In genomic region chr12:102653003-102653402, GRCm38 (mm10) we compare ENCODE assay signal across 9 mouse cellular contexts. TPM values are rescaled to one million over a fixed set of nuclear protein-coding genes. Genes with fewer than 3 reads are reported as not detected.
DNase-seq lines count a peak whose midpoint lies in the region; ATAC-seq and TF ChIP-seq lines count a peak whose summit lies in the region.
"Had no signal": no experiment of that assay in that cellular context is flagged by ENCODE, and none has a peak within 500 bp of the region (broad histone marks: within the 10 kb centered on the region; RNA-seq: fewer than 3 reads in every experiment).

No protein-coding gene starts in this region.

- TF ChIP-seq EP300 in lung, postnatal 0 days (IDR thresholded peaks at IDR 0.05) = no peak

- no peak for TF ChIP-seq CTCF in gastrocnemius, adult 2 months (IDR thresholded peaks at IDR 0.05)
- TF ChIP-seq CTCF in lung, postnatal 0 days (IDR thresholded peaks at IDR 0.05) = no peak

- 0 out of 2 replicates have a peak overlapping the region, but pooled peaks have one; percentile 35 for H3K27ac ChIP-seq in gastrocnemius, adult 2 months
- no peak overlapping the region for H3K27ac ChIP-seq in lung, postnatal 0 days (ENCODE audit: low read length)
- H3K27ac ChIP-seq: hindbrain, embryonic 12.5 days had no signal

- H3K4me1 ChIP-seq in lung, postnatal 0 days (ENCODE audit: insufficient read depth, low read depth, low read length) = peaks cover 10% of the 10 kb centered on the region; the same call in 1 of the 2 replicates

- no peak for DNase-seq in gastrocnemius, adult 2 months
- DNase-seq in gastrocnemius, postnatal 25 days = no peak
- DNase-seq in lung, postnatal 0 days (ENCODE audit: low spot score) = peak; percentile 40
- DNase-seq in lung, postnatal 4 days = no peak
- DNase-seq in fat pad, adult 2 months (ENCODE audit: extremely low read depth, low read depth, low spot score) = peak; percentile 11
- DNase-seq in kidney, postnatal 10 days = no peak
- DNase-seq in cerebellum, postnatal 36 days = no peak

- H3K9ac ChIP-seq in lung, postnatal 0 days (replicated peaks; ENCODE audit: low read depth) = no peak overlapping the region
- H3K9ac ChIP-seq: hindbrain, embryonic 12.5 days had no signal

- no peaks in the 10 kb centered on the region for H3K9me3 ChIP-seq in lung, postnatal 0 days (ENCODE audit: low read length)
- H3K9me3 ChIP-seq: hindbrain, embryonic 12.5 days had no signal

- H3K36me3 ChIP-seq in lung, postnatal 0 days (ENCODE audit: insufficient read depth, low read length) = no peaks in the 10 kb centered on the region
- H3K36me3 ChIP-seq: hindbrain, embryonic 12.5 days had no signal

- WGBS in lung, postnatal 0 days = 44% methylated on average over 6 of the region's 6 CpGs

- no peak overlapping the region for H3K4me3 ChIP-seq in gastrocnemius, adult 2 months
- H3K4me3 ChIP-seq in lung, postnatal 0 days (ENCODE audit: low read depth, low read length) = no peak overlapping the region
- H3K4me3 ChIP-seq: hindbrain, embryonic 12.5 days had no signal

- H3K27me3 ChIP-seq in lung, postnatal 0 days (replicated peaks; ENCODE audit: insufficient read depth, low read length) = no peaks in the 10 kb centered on the region
- H3K27me3 ChIP-seq: hindbrain, embryonic 12.5 days had no signal

- peak; percentile 35; the same call in 1 of the 2 replicates for ATAC-seq in lung, postnatal 0 days
- peak; percentile 12 for ATAC-seq in megakaryocyte, adult 5-6 weeks (ENCODE audit: poor library complexity, severe bottlenecking)

- intact Hi-C loops in gastrocnemius, adult 2 months (cut with DNase I) = no loop called here

- H3K4me2 ChIP-seq in lung, postnatal 0 days (replicated peaks; ENCODE audit: low read depth, low read length) = no peak overlapping the region
- H3K4me2 ChIP-seq: hindbrain, embryonic 12.5 days had no signal

RNA-seq across cellular contexts. Expression of gene Itpk1, which starts 51.7 kb away (rescaled TPM):
- total RNA-seq in gastrocnemius, adult 2 months (2021) = 1 to 10 TPM; 6.5 to 6.6 TPM
- 1 to 10 TPM; 5.2 to 6.5 TPM for total RNA-seq in gastrocnemius, postnatal 25 days (2021)
- 9.7 and 10.9 TPM in 2 replicates for polyA plus RNA-seq in lung, postnatal 0 days (2015; fragmentation: Nextera tagmentation; extraction: Ambion mirVana)
- total RNA-seq in megakaryocyte, adult 5-6 weeks (2015) = 10.4 and 10.7 TPM in 2 replicates
- 14.0 and 16.6 TPM in 2 replicates for total RNA-seq in megakaryocyte, adult 5-6 weeks (2017)

Comparison
In these comparisons a context has a peak if more than half of its experiments do, and no peak if none do; other contexts are left out.
1. DNase-seq: peak in lung, postnatal 0 days (single experiment) and fat pad, adult 2 months (single experiment); none in gastrocnemius, adult 2 months (single experiment), gastrocnemius, postnatal 25 days (single experiment), lung, postnatal 4 days (0 of 2), kidney, postnatal 10 days (single experiment) and cerebellum, postnatal 36 days (0 of 2).